Mouse (Mus musculus) thymus, adult 2 months (tissue): ENCODE measurements around the gene Ankrd11.

ENCODE experiments used
- CTCF ChIP-seq: fragments of 200-500 bp; IDR thresholded peaks from 2 replicates; pipeline ENCODE4 v1.5.1; 2012; ENCODE audit warnings: mild to moderate bottlenecking, control low read depth, low read length, moderate library complexity, borderline replicate concordance; ENCODE audit not compliant: control insufficient read depth, poor library complexity, insufficient read depth; ENCODE audit errors: extremely low read depth
- POLR2A ChIP-seq: fragments of 200-500 bp; IDR thresholded peaks from 2 replicates; pipeline ENCODE4 v1.6.1; 2012; ENCODE audit warnings: mild to moderate bottlenecking, low read length, control low read depth, moderate library complexity; ENCODE audit not compliant: control insufficient read depth, poor library complexity, insufficient read depth; ENCODE audit errors: extremely low read depth

GRCm38 (mm10) chr8:123043941-123044340 lies 1.9 kb upstream of the Ankrd11 start:
- no peak for TF ChIP-seq CTCF
- no peak for TF ChIP-seq POLR2A
